In the genomic region with DNA sequence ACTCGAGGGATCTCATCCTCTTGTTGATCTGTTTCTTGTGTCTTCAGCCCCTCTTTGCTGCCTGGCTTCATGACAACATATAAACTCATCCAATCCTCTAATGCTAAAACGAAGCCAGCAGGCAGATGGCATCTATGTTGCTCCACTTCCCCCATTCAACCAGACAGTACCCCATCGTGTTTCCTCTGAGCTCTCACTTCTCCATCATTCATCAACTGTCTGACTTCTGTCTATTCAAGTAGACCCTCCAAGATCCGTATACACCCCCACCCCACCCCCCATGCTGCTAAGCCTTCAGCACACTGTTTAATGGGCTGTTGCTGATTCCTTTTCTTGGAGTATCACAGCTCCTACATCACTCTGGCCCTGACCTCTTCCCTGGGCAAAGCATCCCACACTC, we compare ENCODE assay signal across 18 mouse cellular contexts.
"Had no signal": no experiment of that assay in that cellular context is flagged by ENCODE, and none has a peak within 500 bp of the region (broad histone marks: within the 10 kb centered on the region; RNA-seq: fewer than 3 reads in every experiment).

No protein-coding gene starts in this region.

- H3K9me3 ChIP-seq: liver, embryonic 13.5 days; midbrain, embryonic 12.5 days; midbrain, embryonic 15.5 days; neural tube, embryonic 13.5 days had no signal

- H3K4me1 ChIP-seq: liver, embryonic 13.5 days had no signal

- H3K9ac ChIP-seq: liver, embryonic 13.5 days; midbrain, embryonic 12.5 days; midbrain, embryonic 15.5 days; neural tube, embryonic 13.5 days had no signal

- H3K4me2 ChIP-seq: liver, embryonic 13.5 days; midbrain, embryonic 12.5 days; midbrain, embryonic 15.5 days; neural tube, embryonic 13.5 days had no signal

- H3K4me3 ChIP-seq: liver, embryonic 13.5 days; midbrain, embryonic 12.5 days; midbrain, embryonic 15.5 days; myocyte; neural tube, embryonic 13.5 days had no signal

- ATAC-seq: midbrain, embryonic 15.5 days had no signal

- H3K27ac ChIP-seq: liver, embryonic 13.5 days; midbrain, embryonic 12.5 days; midbrain, embryonic 15.5 days; neural tube, embryonic 13.5 days; stomach, postnatal 0 days had no signal

- H3K27me3 ChIP-seq: liver, embryonic 13.5 days; midbrain, embryonic 12.5 days; midbrain, embryonic 15.5 days; neural tube, embryonic 13.5 days had no signal

- H3K36me3 ChIP-seq: liver, embryonic 13.5 days; midbrain, embryonic 12.5 days; midbrain, embryonic 15.5 days; neural tube, embryonic 13.5 days had no signal

- DNase-seq: kidney, adult 18-20 months; kidney, adult 9 months; kidney, postnatal 14 days; kidney, postnatal 4 days; liver, embryonic 13.5 days; lung, adult 2 months; lung, postnatal 14 days; lung, postnatal 4 days; right cerebral cortex, adult 18-20 months; right cerebral cortex, postnatal 14 days; right cerebral cortex, postnatal 4 days; thymus, adult 2 months; thymus, postnatal 25 days had no signal
